Mouse (Mus musculus) spleen, adult 2 months (tissue): Measurements from ENCODE around the gene Nos2.

Experiments
- CTCF ChIP-seq: fragments of 200-500 bp; IDR thresholded peaks from 2 replicates; pipeline ENCODE4 v1.5.1; 2011; ENCODE audit warnings: mild to moderate bottlenecking, inconsistent platforms; ENCODE audit not compliant: insufficient read depth, insufficient read length, insufficient replicate concordance; ENCODE audit errors: extremely low read depth
- POLR2A ChIP-seq: fragments of 200-500 bp; IDR thresholded peaks from 2 replicates; pipeline ENCODE4 v1.6.1; 2011; ENCODE audit warnings: low read depth, low read length, inconsistent platforms

GRCm38 (mm10) chr11:78935178-78935577 lies 14.6 kb downstream of the Nos2 start:
- no peak for TF ChIP-seq POLR2A
- no peak for TF ChIP-seq CTCF
